Mouse (Mus musculus) bone marrow macrophage, adult 2 months (primary cell): ENCODE data around the gene Gm15217. TPM values are rescaled to one million over a fixed set of nuclear protein-coding genes. Genes with fewer than 3 reads are reported as not detected.

Experiments
- H3K27ac ChIP-seq: 2 replicates; pipeline ENCODE4 v1.5.1; 2012; ENCODE audit warnings: low read depth, low read length; ENCODE audit not compliant: insufficient read depth
- H3K4me1 ChIP-seq: 2 replicates; pipeline ENCODE4 v1.6.1; 2012; ENCODE audit warnings: low read length; ENCODE audit not compliant: control insufficient read depth, insufficient read depth
- H3K4me3 ChIP-seq: 2 replicates; pipeline ENCODE4 v1.5.1; 2012; ENCODE audit warnings: mild to moderate bottlenecking, low read length, moderate library complexity; ENCODE audit not compliant: insufficient read depth
- CTCF ChIP-seq: IDR thresholded peaks from 2 replicates; pipeline ENCODE4 v1.5.1; 2012; ENCODE audit warnings: low read depth, mild to moderate bottlenecking, low read length, moderate library complexity
- POLR2A ChIP-seq: IDR thresholded peaks from 2 replicates; pipeline ENCODE4 v1.6.1; 2012; ENCODE audit warnings: mild to moderate bottlenecking, low read depth, low read length, borderline replicate concordance
- polyA plus RNA-seq: library from polyadenylated mRNA; stranded (reverse); fragments of >200 nt; gene quantifications from 2 replicates; pipeline ENCODE4 v1.2.4, GENCODE M21; 2012; ENCODE audit not compliant: missing spikeins, insufficient read depth, insufficient read length

The Gm15217 gene
- polyA plus RNA-seq, 1 experiment, result not detected

- Histone ChIP-seq H3K4me1 (no peaks in the 10 kb centered on the region), H3K4me3 (no peak within 1 kb of the TSS), H3K27ac (no peak within 1 kb of the TSS)
- TF ChIP-seq CTCF (no peak), POLR2A (no peak)
Observed at GRCm38 (mm10) chr14:46390249-46390775, 11.1 kb downstream of the Gm15217 start, which contains the start of gene Bmp4. Gene Bmp4, minus strand, starts transcription at chr14:46390669.

DNA sequence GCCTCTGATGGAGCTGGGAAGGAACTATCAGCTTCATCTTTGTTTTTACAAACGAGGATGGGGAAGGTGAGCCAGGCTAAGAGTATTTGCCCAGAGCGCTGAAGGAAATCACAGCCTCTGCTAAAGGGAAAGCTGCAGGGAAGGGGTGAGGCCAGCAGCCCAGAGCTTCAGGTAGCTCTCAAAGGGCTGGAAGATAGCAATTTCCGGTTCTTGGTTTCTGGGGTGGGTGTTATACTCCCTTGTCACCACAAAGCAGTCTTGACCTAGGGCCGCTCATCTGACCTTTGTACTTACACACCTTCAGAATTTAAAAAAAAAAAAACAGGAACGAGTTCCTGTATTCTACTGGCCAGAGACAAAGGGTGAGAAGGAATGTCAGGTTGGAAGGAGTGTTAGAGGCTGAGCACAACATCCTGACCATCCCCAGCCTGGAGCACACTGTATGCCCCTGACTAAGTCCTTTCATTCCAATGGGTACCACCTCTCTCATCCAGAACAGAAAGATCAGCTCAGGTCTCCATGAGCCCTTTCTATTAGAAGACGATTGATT lies 12.5 kb downstream of the Gm15217 start:
- TF ChIP-seq CTCF (no peak), POLR2A (no peak)
- Histone ChIP-seq H3K27ac (no peak overlapping the region), H3K4me3 (no peak overlapping the region), H3K4me1 (no peaks in the 10 kb centered on the region)

- H3K4me3 ChIP-seq, result no peak overlapping the region
- H3K27ac ChIP-seq, result no peak overlapping the region
- TF ChIP-seq CTCF, result no peak
- no peak for TF ChIP-seq POLR2A
- no peaks in the 10 kb centered on the region for H3K4me1 ChIP-seq
Observed at GRCm38 (mm10) chr14:46398091-46398695, 19.0 kb downstream of the Gm15217 start.

GRCm38 (mm10) chr14:46399925-46400324 lies 20.7 kb downstream of the Gm15217 start:
- H3K4me1 ChIP-seq, result no peaks in the 10 kb centered on the region
- no peak for TF ChIP-seq CTCF
- TF ChIP-seq POLR2A, result no peak
- H3K27ac ChIP-seq, result no peak overlapping the region
- no peak overlapping the region for H3K4me3 ChIP-seq

GRCm38 (mm10) chr14:46408319-46408718 lies 29.1 kb downstream of the Gm15217 start:
- H3K27ac ChIP-seq, result no peak overlapping the region
- no peak overlapping the region for H3K4me3 ChIP-seq
- TF ChIP-seq POLR2A (no peak), CTCF (no peak)
- no peaks in the 10 kb centered on the region for H3K4me1 ChIP-seq

GRCm38 (mm10) chr14:46409016-46409415 lies 29.8 kb downstream of the Gm15217 start:
- Histone ChIP-seq H3K4me1 (no peaks in the 10 kb centered on the region), H3K4me3 (no peak overlapping the region), H3K27ac (no peak overlapping the region)
- TF ChIP-seq CTCF (no peak), POLR2A (no peak)

DNA sequence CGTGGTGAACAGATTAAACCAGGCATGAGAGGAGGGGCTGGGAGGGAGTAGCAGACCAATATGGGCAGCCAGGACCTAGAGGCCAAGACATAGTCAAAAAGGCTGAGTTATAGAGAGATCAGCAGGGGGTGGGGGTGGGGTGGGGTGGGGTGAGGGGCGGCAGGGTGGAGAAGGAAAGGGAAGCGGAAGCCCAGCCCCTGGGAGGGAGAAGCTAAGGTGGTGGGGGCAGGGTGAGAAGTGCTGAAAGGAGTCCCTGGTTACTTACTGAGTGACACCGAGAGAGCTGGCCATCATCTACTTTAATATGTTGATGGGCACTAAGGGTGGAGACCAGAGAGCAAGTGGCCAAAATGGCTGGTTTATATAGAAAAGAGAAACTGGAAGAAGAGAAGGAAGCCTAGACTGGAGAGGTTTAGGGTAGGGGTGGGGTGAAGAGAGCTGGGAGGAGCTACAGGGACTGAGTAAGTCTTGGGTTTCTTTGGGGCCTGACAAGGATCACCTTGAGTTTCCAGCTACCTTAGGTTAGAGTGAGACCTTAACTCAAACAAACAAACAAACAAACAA lies 31.4 kb downstream of the Gm15217 start:
- Histone ChIP-seq H3K4me1 (no peaks in the 10 kb centered on the region), H3K27ac (no peak overlapping the region), H3K4me3 (no peak overlapping the region)
- TF ChIP-seq POLR2A (no peak), CTCF (no peak)

GRCm38 (mm10) chr14:46412497-46413000 lies 33.3 kb downstream of the Gm15217 start:
- no peak overlapping the region for H3K4me3 ChIP-seq
- H3K4me1 ChIP-seq, result no peaks in the 10 kb centered on the region
- H3K27ac ChIP-seq, result no peak overlapping the region
- TF ChIP-seq POLR2A, result no peak
- no peak for TF ChIP-seq CTCF

- no peak for TF ChIP-seq POLR2A
- TF ChIP-seq CTCF, result no peak
- Histone ChIP-seq H3K4me1 (no peaks in the 10 kb centered on the region), H3K27ac (no peak overlapping the region), H3K4me3 (no peak overlapping the region)
Observed at GRCm38 (mm10) chr14:46418371-46419097, 39.3 kb downstream of the Gm15217 start.
